8 mouse cellular contexts compared by ENCODE assay signal in the genomic region with DNA sequence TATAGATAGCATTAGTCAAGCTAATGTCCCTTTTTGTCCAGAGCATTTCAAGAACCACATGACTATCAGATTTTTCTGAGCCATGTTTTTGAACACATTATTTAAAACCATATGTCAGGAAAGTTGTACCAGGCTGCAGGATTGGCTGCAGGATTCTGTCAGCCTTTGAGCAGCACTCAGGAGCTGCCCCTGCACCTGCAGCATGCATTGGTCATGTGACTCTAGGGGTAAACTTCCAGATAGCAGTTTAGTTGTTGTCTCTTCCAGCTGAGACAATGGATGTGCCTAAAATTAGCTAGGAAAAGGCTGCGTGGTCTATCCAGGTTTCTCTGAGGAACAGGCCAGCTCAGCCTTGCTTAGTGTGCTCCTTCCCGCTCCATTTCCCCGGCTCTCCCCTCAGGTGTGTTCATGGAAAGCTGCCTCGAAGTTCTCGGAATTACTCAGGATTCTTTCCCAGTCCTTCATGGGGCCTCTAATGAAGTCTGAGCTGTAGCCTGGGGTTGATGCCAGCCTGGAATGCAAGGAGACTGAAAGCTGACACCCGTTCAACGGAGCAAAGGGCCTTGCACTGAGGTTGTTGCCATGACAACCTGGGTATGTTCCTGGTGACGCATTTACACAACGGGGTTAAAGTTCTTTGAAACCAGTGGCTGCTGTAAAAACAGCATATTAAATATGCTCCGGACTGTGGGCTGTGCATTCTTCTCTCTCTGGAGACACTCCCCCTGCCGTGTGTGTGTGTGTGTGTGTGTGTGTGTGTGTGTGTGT.
DNase-seq lines count a peak whose midpoint lies in the region; ATAC-seq and TF ChIP-seq lines count a peak whose summit lies in the region.

No protein-coding gene starts in this region.

- ATAC-seq in forebrain, embryonic 11.5 days (replicated peaks; ENCODE audit: low FRiP score) = peak; percentile 95
- peak; percentile 90 for ATAC-seq in stomach, embryonic 14.5 days (ENCODE audit: insufficient number of reproducible peaks, insufficient read depth, low FRiP score, low read depth)
- no peak for ATAC-seq in erythroblast, adult 5-6 weeks (replicated peaks; ENCODE audit: low FRiP score, poor library complexity, severe bottlenecking)

- H3K4me1 ChIP-seq in forebrain, embryonic 11.5 days (replicated peaks; ENCODE audit: control insufficient read depth, insufficient read depth, low read length) = peaks cover 10% of the 10 kb centered on the region
- peaks cover 8% of the 10 kb centered on the region for H3K4me1 ChIP-seq in stomach, embryonic 14.5 days (ENCODE audit: control insufficient read depth, insufficient read depth, low read length)

- H3K27me3 ChIP-seq in C2C12 (ENCODE audit: control insufficient read depth, insufficient read depth, insufficient read length) = no peaks in the 10 kb centered on the region
- H3K27me3 ChIP-seq in forebrain, embryonic 11.5 days (ENCODE audit: control insufficient read depth, insufficient read depth, low read length) = no peaks in the 10 kb centered on the region
- no peaks in the 10 kb centered on the region for H3K27me3 ChIP-seq in stomach, embryonic 14.5 days (ENCODE audit: control insufficient read depth, insufficient read depth, low read length)

- intact Hi-C loops in heart, postnatal 14 days (cut with DNase I) = no loop called here

- no peaks in the 10 kb centered on the region for H3K36me3 ChIP-seq in C2C12 (ENCODE audit: control insufficient read depth, insufficient read depth)
- H3K36me3 ChIP-seq in forebrain, embryonic 11.5 days (ENCODE audit: control insufficient read depth, insufficient read depth, low read length) = no peaks in the 10 kb centered on the region
- H3K36me3 ChIP-seq in stomach, embryonic 14.5 days (ENCODE audit: control insufficient read depth, insufficient read depth, low read length) = no peaks in the 10 kb centered on the region

- no peaks in the 10 kb centered on the region for H3K79me3 ChIP-seq in C2C12 (ENCODE audit: low read depth)

- H3K4me3 ChIP-seq in C2C12 (ENCODE audit: insufficient read depth, poor library complexity, severe bottlenecking) = no peak overlapping the region
- H3K4me3 ChIP-seq in forebrain, embryonic 11.5 days (ENCODE audit: low read depth, low read length) = no peak overlapping the region
- H3K4me3 ChIP-seq in stomach, embryonic 14.5 days (ENCODE audit: low read depth, low read length) = no peak overlapping the region

- H3ac ChIP-seq in C2C12 (ENCODE audit: control insufficient read depth, insufficient read length, low read depth) = no peak overlapping the region

- 2% methylated on average over 11 of the region's 11 CpGs for WGBS in forebrain, embryonic 11.5 days
- 3% methylated on average over 11 of the region's 11 CpGs for WGBS in stomach, embryonic 14.5 days

- 0 out of 2 replicates have a peak overlapping the region, but pooled peaks have one; percentile 6 for H3K9ac ChIP-seq in forebrain, embryonic 11.5 days (ENCODE audit: low read length)
- no peak overlapping the region for H3K9ac ChIP-seq in stomach, embryonic 14.5 days (replicated peaks; ENCODE audit: low read depth, low read length)

- no peak for TF ChIP-seq CTCF in C2C12 (IDR thresholded peaks at IDR 0.05; ENCODE audit: control insufficient read depth, insufficient read depth, insufficient read length)

- H3K27ac ChIP-seq in forebrain, embryonic 11.5 days (ENCODE audit: low read depth, low read length) = peak overlapping the region; percentile 81
- H3K27ac ChIP-seq in stomach, embryonic 14.5 days (ENCODE audit: low read length) = peak overlapping the region; percentile 29; the same call in 1 of the 2 replicates

- H3K79me2 ChIP-seq in C2C12 (ENCODE audit: control insufficient read depth, insufficient read depth) = no peaks in the 10 kb centered on the region

- H3K4me2 ChIP-seq in forebrain, embryonic 11.5 days (ENCODE audit: low read depth, low read length, severe bottlenecking) = peak overlapping the region; percentile 16; the same call in 1 of the 2 replicates
- peak overlapping the region; percentile 15; the same call in 1 of the 2 replicates for H3K4me2 ChIP-seq in stomach, embryonic 14.5 days (replicated peaks; ENCODE audit: low read depth, low read length)

- no peaks in the 10 kb centered on the region for H3K9me3 ChIP-seq in forebrain, embryonic 11.5 days (ENCODE audit: control insufficient read depth, low read length)
- H3K9me3 ChIP-seq in stomach, embryonic 14.5 days (ENCODE audit: control insufficient read depth, low read depth, low read length) = no peaks in the 10 kb centered on the region

- peak; percentile 91 for DNase-seq in adrenal gland, adult 2 months
- peak; percentile 86 for DNase-seq in forebrain, embryonic 11.5 days (ENCODE audit: low spot score)
- peak; percentile 24 to 58 for DNase-seq in heart, postnatal 14 days
- peak; percentile 87 to 96 for DNase-seq in kidney, postnatal 36 days
- DNase-seq in lung, postnatal 14 days = peak; percentile 63

TF ChIP-seq in C2C12, 6 proteins besides CTCF, POLR2A, EP300 and RAD21:
- TF ChIP-seq MAX (IDR thresholded peaks at IDR 0.05) = no peak
- TF ChIP-seq MYOD1 (IDR thresholded peaks at IDR 0.05; ENCODE audit: control insufficient read depth, insufficient read length, low read depth) = no peak
- TF ChIP-seq USF1 (IDR thresholded peaks at IDR 0.05; ENCODE audit: low read depth) = peak; percentile 48

Comparison
In these comparisons a context has a peak if more than half of its experiments do, and no peak if none do; other contexts are left out.
1. DNase-seq: peak in every context shown above with its lines; median percentile 92 in kidney, postnatal 36 days; 91 in adrenal gland, adult 2 months; 86 in forebrain, embryonic 11.5 days; 63 in lung, postnatal 14 days; 41 in heart, postnatal 14 days.